Comparison of ENCODE assay signal across 10 mouse cellular contexts in the genomic region with DNA sequence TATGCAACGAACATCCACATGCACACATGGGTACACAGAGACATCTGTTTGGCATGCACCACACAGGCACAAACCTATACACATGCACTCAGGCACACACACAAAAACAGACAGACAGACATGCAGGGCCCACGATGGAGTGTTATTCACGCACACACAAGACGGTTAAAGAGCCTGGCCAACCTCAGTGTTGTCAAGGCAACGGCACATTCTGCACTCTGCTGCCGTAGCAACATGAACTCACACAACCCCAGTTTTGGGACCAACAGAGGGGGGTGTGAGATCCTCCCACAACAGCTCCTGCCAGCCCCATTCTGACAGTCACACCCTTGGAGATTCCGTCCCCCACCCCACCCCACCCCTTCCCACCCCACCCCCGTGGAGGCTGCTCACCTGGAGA. TPM values are rescaled to one million over a fixed set of nuclear protein-coding genes. Genes with fewer than 3 reads are reported as not detected.
DNase-seq lines count a peak whose midpoint lies in the region; ATAC-seq and TF ChIP-seq lines count a peak whose summit lies in the region.
"Had no signal": no experiment of that assay in that cellular context is flagged by ENCODE, and none has a peak within 500 bp of the region (broad histone marks: within the 10 kb centered on the region; RNA-seq: fewer than 3 reads in every experiment).

No protein-coding gene starts in this region.

- intact Hi-C loops in heart, adult 2 months (cut with DNase I), result no loop called here

- no peak overlapping the region for H3K9ac ChIP-seq in forebrain, embryonic 16.5 days (replicated peaks; ENCODE audit: low read depth, low read length)
- H3K9ac ChIP-seq in neural tube, embryonic 15.5 days (replicated peaks), result no peak overlapping the region
- H3K9ac ChIP-seq in heart, adult 2 months (ENCODE audit: low read depth, low read length), result no peak overlapping the region
- H3K9ac ChIP-seq: heart, embryonic 13.5 days; lung, embryonic 15.5 days had no signal

- 11% methylated on average over 8 of the region's 8 CpGs for WGBS in forebrain, embryonic 16.5 days
- WGBS in neural tube, embryonic 15.5 days, result 15% methylated on average over 8 of the region's 8 CpGs
- 73% methylated on average over 8 of the region's 8 CpGs for WGBS in heart, adult 2 months

- H3K36me3 ChIP-seq in forebrain, embryonic 16.5 days (ENCODE audit: control insufficient read depth, insufficient read depth), result no peaks in the 10 kb centered on the region
- no peaks in the 10 kb centered on the region for H3K36me3 ChIP-seq in neural tube, embryonic 15.5 days
- H3K36me3 ChIP-seq in heart, adult 2 months (ENCODE audit: control insufficient read depth, insufficient read depth, low read length), result no peaks in the 10 kb centered on the region
- H3K36me3 ChIP-seq: heart, embryonic 13.5 days; lung, embryonic 15.5 days had no signal

- H3K9me3 ChIP-seq in forebrain, embryonic 16.5 days (ENCODE audit: control insufficient read depth, low read length), result no peaks in the 10 kb centered on the region
- H3K9me3 ChIP-seq in neural tube, embryonic 15.5 days (replicated peaks), result no peaks in the 10 kb centered on the region
- H3K9me3 ChIP-seq: heart, embryonic 13.5 days; lung, embryonic 15.5 days had no signal

- peak; percentile 80 for ATAC-seq in forebrain, embryonic 16.5 days
- peak; percentile 58; the same call in 1 of the 2 replicates for ATAC-seq in neural tube, embryonic 15.5 days (ENCODE audit: low FRiP score)

- DNase-seq in cerebellum, postnatal 10 days, result peak; percentile 60 to 67
- DNase-seq in cerebellum, postnatal 36 days, result no peak
- DNase-seq in layer of hippocampus, postnatal 36 days, result peak; percentile 72 to 82
- DNase-seq in urinary bladder, postnatal 14 days (ENCODE audit: low spot score), result no peak
- no peak for DNase-seq in heart, adult 2 months
- no peak for DNase-seq in spleen, postnatal 4 days (ENCODE audit: low spot score in 2 of 2)

- H3K27me3 ChIP-seq in forebrain, embryonic 16.5 days (replicated peaks; ENCODE audit: control insufficient read depth, insufficient read depth, low read length), result no peaks in the 10 kb centered on the region
- no peaks in the 10 kb centered on the region for H3K27me3 ChIP-seq in neural tube, embryonic 15.5 days (replicated peaks)
- no peaks in the 10 kb centered on the region for H3K27me3 ChIP-seq in heart, adult 2 months (ENCODE audit: control insufficient read depth, insufficient read depth, low read length)
- H3K27me3 ChIP-seq: lung, embryonic 15.5 days had no signal

- H3K27ac ChIP-seq in forebrain, embryonic 16.5 days (ENCODE audit: low read length), result peak overlapping the region; percentile 9
- peak overlapping the region; percentile 41; the same call in 1 of the 2 replicates for H3K27ac ChIP-seq in neural tube, embryonic 15.5 days (replicated peaks)
- H3K27ac ChIP-seq in heart, adult 2 months, result no peak overlapping the region; the same call in 1 of the 2 replicates
- H3K27ac ChIP-seq: heart, embryonic 13.5 days; lung, embryonic 15.5 days had no signal

- no peaks in the 10 kb centered on the region for H3K79me2 ChIP-seq in heart, adult 2 months (replicated peaks; ENCODE audit: control insufficient read depth, insufficient read depth, low read length)

- no peak overlapping the region for H3K4me2 ChIP-seq in forebrain, embryonic 16.5 days (ENCODE audit: low read length)
- H3K4me2 ChIP-seq in neural tube, embryonic 15.5 days, result peak overlapping the region; percentile 13
- H3K4me2 ChIP-seq: heart, embryonic 13.5 days; lung, embryonic 15.5 days had no signal

- peaks cover 56% of the 10 kb centered on the region for H3K4me1 ChIP-seq in forebrain, embryonic 16.5 days (replicated peaks; ENCODE audit: control insufficient read depth, insufficient read depth, low read length)
- H3K4me1 ChIP-seq in neural tube, embryonic 15.5 days, result peaks cover 68% of the 10 kb centered on the region
- peaks cover 13% of the 10 kb centered on the region for H3K4me1 ChIP-seq in heart, adult 2 months (ENCODE audit: control insufficient read depth, insufficient read depth, low read length)

- TF ChIP-seq EP300 in heart, adult 2 months (IDR thresholded peaks at IDR 0.05; ENCODE audit: insufficient read depth, low read depth, low read length), result no peak

- TF ChIP-seq CTCF in heart, adult 2 months (IDR thresholded peaks at IDR 0.05), result no peak

- TF ChIP-seq POLR2A in heart, adult 2 months (IDR thresholded peaks at IDR 0.05; ENCODE audit: insufficient read depth, low read depth, low read length), result no peak

- no peak overlapping the region for H3K4me3 ChIP-seq in forebrain, embryonic 16.5 days (replicated peaks; ENCODE audit: low read length)
- H3K4me3 ChIP-seq in neural tube, embryonic 15.5 days (replicated peaks), result no peak overlapping the region
- H3K4me3 ChIP-seq in heart, adult 2 months, result no peak overlapping the region
- H3K4me3 ChIP-seq: heart, embryonic 13.5 days; lung, embryonic 15.5 days had no signal

RNA-seq across cellular contexts. Expression of gene Gper1, which starts 12.0 kb away (rescaled TPM):
- polyA plus RNA-seq in forebrain, embryonic 16.5 days (2015; fragmentation: Nextera tagmentation; extraction: Ambion mirVana), result 8.7 and 9.0 TPM in 2 replicates
- 1 to 10 TPM; 2.5 to 2.7 TPM for total RNA-seq in layer of hippocampus, postnatal 36 days (2021)
- polyA plus RNA-seq in neural tube, embryonic 15.5 days (2015; fragmentation: Nextera tagmentation; extraction: Ambion mirVana), result 7.8 and 9.6 TPM in 2 replicates
- 1 to 10 TPM; 1.4 to 1.5 TPM for total RNA-seq in heart, adult 2 months (2021)
- 2.0 and 4.9 TPM in 2 replicates for polyA plus RNA-seq in heart, adult 2 months (2012; rRNA removed)

RNA-seq across cellular contexts. Expression of gene 3110082I17Rik, which starts 25.4 kb away (rescaled TPM):
- polyA plus RNA-seq in forebrain, embryonic 16.5 days (2015; fragmentation: Nextera tagmentation; extraction: Ambion mirVana), result 21.4 and 22.7 TPM in 2 replicates
- 10 to 100 TPM; 15.2 to 15.7 TPM for total RNA-seq in layer of hippocampus, postnatal 36 days (2021)
- 15.7 and 22.7 TPM in 2 replicates for polyA plus RNA-seq in neural tube, embryonic 15.5 days (2015; fragmentation: Nextera tagmentation; extraction: Ambion mirVana)
- 1 to 10 TPM; 4.9 to 5.6 TPM for total RNA-seq in heart, adult 2 months (2021)
- polyA plus RNA-seq in heart, adult 2 months (2012; rRNA removed), result 5.4 and 5.7 TPM in 2 replicates

RNA-seq across cellular contexts. Expression of gene C130050O18Rik, which starts 29.9 kb away (rescaled TPM):
- polyA plus RNA-seq in forebrain, embryonic 16.5 days (2015; fragmentation: Nextera tagmentation; extraction: Ambion mirVana), result 0.21 and 0.37 TPM in 2 replicates
- total RNA-seq in layer of hippocampus, postnatal 36 days (2021), result under 1 TPM in 1 of 2 experiments, not detected in 1; 0.20 TPM
- 0.47 and 0.64 TPM in 2 replicates for polyA plus RNA-seq in neural tube, embryonic 15.5 days (2015; fragmentation: Nextera tagmentation; extraction: Ambion mirVana)
- 1 to 10 TPM in 1 of 2 experiments, under 1 TPM in 1; 0.68 to 1.1 TPM for total RNA-seq in heart, adult 2 months (2021)
- polyA plus RNA-seq in heart, adult 2 months (2012; rRNA removed), result 0.98 and 1.1 TPM in 2 replicates

RNA-seq across cellular contexts. Expression of gene Zfand2a, which starts 49.4 kb away (rescaled TPM):
- polyA plus RNA-seq in forebrain, embryonic 16.5 days (2015; fragmentation: Nextera tagmentation; extraction: Ambion mirVana), result 18.8 and 21.4 TPM in 2 replicates
- 10 to 100 TPM; 62.5 to 66.6 TPM for total RNA-seq in layer of hippocampus, postnatal 36 days (2021)
- polyA plus RNA-seq in neural tube, embryonic 15.5 days (2015; fragmentation: Nextera tagmentation; extraction: Ambion mirVana), result 22.9 and 23.2 TPM in 2 replicates
- total RNA-seq in heart, adult 2 months (2021), result 10 to 100 TPM; 14.0 to 16.7 TPM
- polyA plus RNA-seq in heart, adult 2 months (2012; rRNA removed), result 12.0 and 17.6 TPM in 2 replicates

RNA-seq across cellular contexts. Expression of gene Gpr146, which starts 57.4 kb away (rescaled TPM):
- 1.5 and 1.8 TPM in 2 replicates for polyA plus RNA-seq in forebrain, embryonic 16.5 days (2015; fragmentation: Nextera tagmentation; extraction: Ambion mirVana)
- total RNA-seq in layer of hippocampus, postnatal 36 days (2021), result 10 to 100 TPM; 11.0 to 13.1 TPM
- 2.6 and 3.0 TPM in 2 replicates for polyA plus RNA-seq in neural tube, embryonic 15.5 days (2015; fragmentation: Nextera tagmentation; extraction: Ambion mirVana)
- 10 to 100 TPM; 42.9 to 56.6 TPM for total RNA-seq in heart, adult 2 months (2021)
- polyA plus RNA-seq in heart, adult 2 months (2012; rRNA removed), result 62.4 and 77.0 TPM in 2 replicates

Comparison
In these comparisons a context has a peak if more than half of its experiments do, and no peak if none do; other contexts are left out.
1. DNase-seq: peak in cerebellum, postnatal 10 days (2 of 2) and layer of hippocampus, postnatal 36 days (2 of 2); none in cerebellum, postnatal 36 days (0 of 2), urinary bladder, postnatal 14 days (single experiment), heart, adult 2 months (0 of 2) and spleen, postnatal 4 days (0 of 2).